Mouse (Mus musculus): ENCODE measurements around the gene Unc5cl. TPM values are rescaled to one million over a fixed set of nuclear protein-coding genes. Genes with fewer than 3 reads are reported as not detected.

Unc5cl gene
- polyA plus RNA-seq, 1 experiment = 68.1 TPM

GRCm38 (mm10) chr17:48418781-48419180 is 35.9 kb upstream of the Unc5cl start:
- 43% methylated on average over 1 of the region's 1 CpGs for WGBS
- Histone ChIP-seq H3K27me3 (ENCODE audit: control insufficient read depth, insufficient read depth, low read length) (no peaks in the 10 kb centered on the region), H3K36me3 (ENCODE audit: control insufficient read depth, insufficient read depth, low read length) (peaks cover 18% of the 10 kb centered on the region; the same call in 1 of the 2 replicates), H3K4me1 (replicated peaks; ENCODE audit: control insufficient read depth, insufficient read depth, low read length) (no peaks in the 10 kb centered on the region; the same call in 1 of the 2 replicates), H3K27ac (ENCODE audit: control insufficient read depth, insufficient read depth, low read length) (no peak overlapping the region), H3K4me3 (ENCODE audit: control insufficient read depth, insufficient read depth, low read length) (no peak overlapping the region)
- TF ChIP-seq POLR2A (IDR thresholded peaks at IDR 0.05; ENCODE audit: control insufficient read depth, extremely low read depth, insufficient read depth, low read length, poor library complexity) (no peak), CTCF (IDR thresholded peaks at IDR 0.05; ENCODE audit: borderline replicate concordance, control insufficient read depth, extremely low read depth, insufficient read depth, low read length, poor library complexity) (no peak)
- DNase-seq = no peak

DNA sequence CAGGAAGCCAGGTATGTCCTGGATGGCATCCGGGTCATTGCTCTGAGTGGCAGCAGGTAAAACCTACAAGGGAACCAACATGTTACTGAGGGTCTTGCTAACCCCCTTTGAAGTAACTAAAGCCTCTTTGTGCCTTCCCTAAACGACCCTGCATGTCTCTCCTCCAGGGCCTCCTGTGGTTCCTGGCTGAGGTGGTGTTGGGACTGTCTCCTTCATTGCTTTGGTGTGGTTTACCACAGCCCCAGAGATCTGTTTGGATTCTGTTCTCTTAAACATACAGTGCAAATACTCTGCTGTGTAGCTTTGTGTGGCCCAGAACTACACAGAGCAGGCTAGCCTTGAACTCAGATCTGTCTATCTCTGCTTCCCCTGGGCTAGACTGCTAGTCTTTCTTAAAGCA is 35.1 kb upstream of the Unc5cl start:
- 16% methylated on average over 2 of the region's 2 CpGs for WGBS
- DNase-seq = no peak
- no peak overlapping the region for H3K4me3 ChIP-seq (ENCODE audit: control insufficient read depth, insufficient read depth, low read length)
- peaks cover 15% of the 10 kb centered on the region; the same call in 1 of the 2 replicates for H3K36me3 ChIP-seq (ENCODE audit: control insufficient read depth, insufficient read depth, low read length)
- TF ChIP-seq POLR2A (IDR thresholded peaks at IDR 0.05; ENCODE audit: control insufficient read depth, extremely low read depth, insufficient read depth, low read length, poor library complexity) (no peak), CTCF (IDR thresholded peaks at IDR 0.05; ENCODE audit: borderline replicate concordance, control insufficient read depth, extremely low read depth, insufficient read depth, low read length, poor library complexity) (no peak)
- no peak overlapping the region for H3K27ac ChIP-seq (ENCODE audit: control insufficient read depth, insufficient read depth, low read length)
- no peaks in the 10 kb centered on the region for H3K27me3 ChIP-seq (ENCODE audit: control insufficient read depth, insufficient read depth, low read length)
- no peaks in the 10 kb centered on the region; the same call in 1 of the 2 replicates for H3K4me1 ChIP-seq (replicated peaks; ENCODE audit: control insufficient read depth, insufficient read depth, low read length)

- Histone ChIP-seq H3K27me3 (ENCODE audit: control insufficient read depth, insufficient read depth, low read length) (no peaks in the 10 kb centered on the region), H3K4me3 (ENCODE audit: control insufficient read depth, insufficient read depth, low read length) (no peak overlapping the region), H3K36me3 (ENCODE audit: control insufficient read depth, insufficient read depth, low read length) (no peaks in the 10 kb centered on the region), H3K4me1 (replicated peaks; ENCODE audit: control insufficient read depth, insufficient read depth, low read length) (peaks cover 34% of the 10 kb centered on the region), H3K27ac (ENCODE audit: control insufficient read depth, insufficient read depth, low read length) (no peak overlapping the region)
- DNase-seq = no peak
- TF ChIP-seq CTCF (IDR thresholded peaks at IDR 0.05; ENCODE audit: borderline replicate concordance, control insufficient read depth, extremely low read depth, insufficient read depth, low read length, poor library complexity) (no peak), POLR2A (IDR thresholded peaks at IDR 0.05; ENCODE audit: control insufficient read depth, extremely low read depth, insufficient read depth, low read length, poor library complexity) (no peak)
- 96% methylated on average over 9 of the region's 9 CpGs for WGBS
Measured at GRCm38 (mm10) chr17:48424237-48424636, 30.5 kb upstream of the Unc5cl start.

DNA sequence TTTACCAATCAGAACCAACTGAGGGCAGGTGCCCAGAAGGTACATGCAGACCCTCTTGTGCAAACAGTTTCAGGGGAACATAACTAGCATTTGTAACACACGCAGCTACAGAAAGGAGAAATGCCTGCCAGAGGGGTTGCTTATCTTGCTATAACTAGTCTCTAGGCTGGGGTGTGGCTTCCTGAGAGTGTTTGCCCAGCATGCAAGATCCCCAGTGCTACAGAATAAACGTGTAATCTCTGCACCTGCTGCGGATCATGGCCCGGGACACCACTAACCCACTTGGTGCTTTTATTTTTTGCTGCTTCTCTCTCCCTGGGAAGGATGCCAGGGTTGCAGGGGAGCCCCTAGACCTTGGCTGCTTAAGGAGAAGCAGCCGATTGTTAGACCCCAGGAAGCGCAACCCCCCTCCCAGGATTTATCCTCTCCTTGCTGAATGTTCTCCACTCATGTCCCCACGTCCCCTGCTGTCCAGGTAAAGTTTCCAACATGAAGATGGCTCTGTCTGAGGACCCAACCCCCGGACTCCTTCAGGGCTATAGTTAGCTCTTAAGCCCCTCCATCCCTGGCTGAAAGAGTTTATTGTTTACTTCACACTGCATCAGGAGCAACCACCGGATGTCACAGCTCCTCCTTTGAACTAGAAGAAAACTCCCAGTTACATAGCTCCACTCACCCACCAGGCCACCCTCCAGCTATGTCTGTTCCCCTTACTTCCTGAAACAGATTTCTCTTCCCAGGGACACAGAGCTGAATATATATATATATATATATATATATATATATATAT is 28.7 kb upstream of the Unc5cl start:
- DNase-seq = peak; percentile 35
- peak overlapping the region; percentile 71 for H3K27ac ChIP-seq (ENCODE audit: control insufficient read depth, insufficient read depth, low read length)
- no peak overlapping the region for H3K4me3 ChIP-seq (ENCODE audit: control insufficient read depth, insufficient read depth, low read length)
- 11% methylated on average over 9 of the region's 9 CpGs for WGBS
- no peak for TF ChIP-seq POLR2A (IDR thresholded peaks at IDR 0.05; ENCODE audit: control insufficient read depth, extremely low read depth, insufficient read depth, low read length, poor library complexity)
- no peak for TF ChIP-seq CTCF (IDR thresholded peaks at IDR 0.05; ENCODE audit: borderline replicate concordance, control insufficient read depth, extremely low read depth, insufficient read depth, low read length, poor library complexity)
- no peaks in the 10 kb centered on the region for H3K27me3 ChIP-seq (ENCODE audit: control insufficient read depth, insufficient read depth, low read length)
- peaks cover 34% of the 10 kb centered on the region for H3K4me1 ChIP-seq (replicated peaks; ENCODE audit: control insufficient read depth, insufficient read depth, low read length)
- no peaks in the 10 kb centered on the region for H3K36me3 ChIP-seq (ENCODE audit: control insufficient read depth, insufficient read depth, low read length)

DNA sequence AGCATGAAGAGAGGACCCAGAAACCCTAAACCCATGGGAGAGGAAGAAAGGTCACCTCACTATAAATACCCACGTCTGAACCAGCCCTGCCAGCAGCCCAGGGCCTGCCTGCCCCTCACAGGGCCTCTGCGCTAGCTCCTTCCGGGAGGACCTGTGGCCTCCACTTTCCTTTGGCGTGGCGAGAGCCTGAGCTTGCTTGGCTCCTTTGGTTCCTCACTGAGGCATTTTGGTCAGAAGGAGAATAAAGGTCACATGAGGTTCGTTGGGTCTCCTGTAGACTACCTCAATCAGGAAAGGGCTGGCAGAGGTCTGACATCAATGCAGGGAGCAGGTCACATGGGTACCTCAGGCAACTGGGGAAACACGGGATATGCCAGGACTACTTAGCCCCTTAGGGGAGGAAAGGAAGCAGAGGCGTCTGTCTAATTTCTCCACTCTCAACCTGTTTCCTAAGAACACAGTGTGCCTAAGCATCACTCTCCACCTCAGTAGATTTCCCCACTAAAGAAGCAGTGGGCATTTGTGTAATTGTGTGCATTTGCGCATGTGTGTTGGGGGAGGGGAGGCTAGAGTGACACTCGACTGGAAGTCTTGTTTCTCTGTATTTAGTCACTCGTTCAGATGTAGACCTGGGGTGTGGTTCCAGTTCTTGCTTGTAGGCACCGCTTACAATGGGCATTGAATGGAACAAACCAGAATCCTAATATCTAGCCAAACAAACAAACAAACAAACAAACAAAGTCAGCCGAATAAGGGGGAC is 27.5 kb upstream of the Unc5cl start:
- WGBS = 54% methylated on average over 13 of the region's 13 CpGs
- peaks cover 34% of the 10 kb centered on the region for H3K4me1 ChIP-seq (replicated peaks; ENCODE audit: control insufficient read depth, insufficient read depth, low read length)

GRCm38 (mm10) chr17:48427852-48428530 is 26.7 kb upstream of the Unc5cl start:
- Histone ChIP-seq H3K36me3 (ENCODE audit: control insufficient read depth, insufficient read depth, low read length) (no peaks in the 10 kb centered on the region), H3K4me3 (ENCODE audit: control insufficient read depth, insufficient read depth, low read length) (no peak overlapping the region), H3K27me3 (ENCODE audit: control insufficient read depth, insufficient read depth, low read length) (no peaks in the 10 kb centered on the region), H3K4me1 (replicated peaks; ENCODE audit: control insufficient read depth, insufficient read depth, low read length) (peaks cover 38% of the 10 kb centered on the region), H3K27ac (ENCODE audit: control insufficient read depth, insufficient read depth, low read length) (peak overlapping the region; percentile 85)
- 19% methylated on average over 11 of the region's 11 CpGs for WGBS
- TF ChIP-seq CTCF (IDR thresholded peaks at IDR 0.05; ENCODE audit: borderline replicate concordance, control insufficient read depth, extremely low read depth, insufficient read depth, low read length, poor library complexity) = no peak
- no peak for TF ChIP-seq POLR2A (IDR thresholded peaks at IDR 0.05; ENCODE audit: control insufficient read depth, extremely low read depth, insufficient read depth, low read length, poor library complexity)
- peak; percentile 52 for DNase-seq

More for the DNA sequence above, 27.5 kb upstream of the Unc5cl start:
- Histone ChIP-seq H3K36me3 (ENCODE audit: control insufficient read depth, insufficient read depth, low read length) (no peaks in the 10 kb centered on the region), H3K27me3 (ENCODE audit: control insufficient read depth, insufficient read depth, low read length) (no peaks in the 10 kb centered on the region), H3K27ac (ENCODE audit: control insufficient read depth, insufficient read depth, low read length) (peak overlapping the region; percentile 63; the same call in 1 of the 2 replicates), H3K4me3 (ENCODE audit: control insufficient read depth, insufficient read depth, low read length) (no peak overlapping the region)
- no peak for DNase-seq
- TF ChIP-seq CTCF (IDR thresholded peaks at IDR 0.05; ENCODE audit: borderline replicate concordance, control insufficient read depth, extremely low read depth, insufficient read depth, low read length, poor library complexity) = no peak
- TF ChIP-seq POLR2A (IDR thresholded peaks at IDR 0.05; ENCODE audit: control insufficient read depth, extremely low read depth, insufficient read depth, low read length, poor library complexity) = no peak

Measured in thymus, adult 2 months (tissue).